Mouse (Mus musculus) neural tube, embryonic 11.5 days (tissue): ENCODE results near the gene Prr5l. TPM values are rescaled to one million over a fixed set of nuclear protein-coding genes. Genes with fewer than 3 reads are reported as not detected.

ENCODE experiments used
- ATAC-seq: fragments of 200-750 bp; cut with Nextera tagmentation; 2 replicates; pipeline ENCODE4 v1.8.0; 2017; ENCODE audit warnings: moderate number of reproducible peaks, mild to moderate bottlenecking, moderate TSS enrichment, moderate library complexity; ENCODE audit not compliant: insufficient read depth, low FRiP score, low TSS enrichment
- DNase-seq: peaks from one replicate; pipeline ENCODE4 v3.0.0-alpha.2; 2015; ENCODE audit warnings: low spot score
- H3K27ac ChIP-seq: fragments of 300-500 bp; sonication (generic); 2 replicates; pipeline ENCODE4 v1.5.1; 2014; ENCODE audit warnings: low read depth, mild to moderate bottlenecking, low read length
- H3K27me3 ChIP-seq: fragments of 300-500 bp; sonication (generic); 2 replicates; pipeline ENCODE4 v1.6.1; 2014; ENCODE audit warnings: mild to moderate bottlenecking, low read length, mixed read lengths; ENCODE audit not compliant: control insufficient read depth, insufficient read depth
- H3K36me3 ChIP-seq: fragments of 300-500 bp; sonication (generic); 2 replicates; pipeline ENCODE4 v1.6.1; 2014; ENCODE audit warnings: mild to moderate bottlenecking, low read length, moderate library complexity, mixed read lengths; ENCODE audit not compliant: control insufficient read depth, insufficient read depth
- H3K4me1 ChIP-seq: fragments of 300-500 bp; sonication (generic); 2 replicates; pipeline ENCODE4 v1.6.1; 2014; ENCODE audit warnings: low read length, mixed read lengths; ENCODE audit not compliant: control insufficient read depth, insufficient read depth
- H3K4me2 ChIP-seq: fragments of 300-500 bp; sonication (generic); 2 replicates; pipeline ENCODE4 v1.6.1; 2014; ENCODE audit warnings: low read depth, mild to moderate bottlenecking, moderate library complexity
- H3K4me3 ChIP-seq: fragments of 300-500 bp; sonication (generic); 2 replicates; pipeline ENCODE4 v1.5.1; 2014; ENCODE audit warnings: low read depth, low read length
- H3K9ac ChIP-seq: fragments of 300-500 bp; sonication (generic); 2 replicates; pipeline ENCODE4 v1.6.1; 2014; ENCODE audit warnings: mild to moderate bottlenecking, low read length
- H3K9me3 ChIP-seq: fragments of 300-500 bp; sonication (generic); 2 replicates; pipeline ENCODE4 v1.6.1; 2016; ENCODE audit warnings: low read length; ENCODE audit not compliant: control insufficient read depth
- WGBS: fragments of 180-500 bp; shearing (Covaris S2); extraction: QIAGEN DNeasy Blood & Tissue Kit; methylation state at CpG from one replicate; pipeline ENCODE4 v1.1.7; 2014; 5-methylcytosine and 5-hydroxymethylcytosine counted together
- polyA plus RNA-seq: library from polyadenylated mRNA; unstranded; fragments of >200 nt; fragmentation: Nextera tagmentation; extraction: Ambion mirVana; gene quantifications from 2 replicates; pipeline ENCODE4 v1.2.1, GENCODE M21; 2014

Gene Prr5l
- polyA plus RNA-seq, 1 experiment from 2014 or later, result 11.5 TPM

DNA sequence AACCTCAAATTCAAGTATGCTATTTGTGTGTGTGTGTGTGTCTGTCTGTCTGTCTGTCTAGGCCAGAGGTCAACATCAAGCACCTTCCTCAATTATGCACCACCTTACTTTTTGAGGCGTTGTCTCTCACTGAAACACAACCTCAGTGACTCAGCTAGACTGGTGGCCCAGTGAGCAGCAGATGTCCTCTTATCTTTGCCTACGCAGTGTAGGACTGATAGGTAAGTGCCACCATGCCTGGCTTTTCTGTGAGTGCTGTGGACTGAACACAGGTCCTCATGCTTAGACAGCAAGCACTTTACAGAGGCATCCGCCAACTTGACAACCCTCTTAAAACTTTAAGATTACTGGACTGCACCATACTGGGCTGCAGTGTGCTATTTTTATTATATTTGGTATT lies 214.1 kb downstream of the Prr5l start:
- no peaks in the 10 kb centered on the region for H3K36me3 ChIP-seq
- H3K27ac ChIP-seq, result no peak overlapping the region
- DNase-seq (no peak), ATAC-seq (no peak)
- H3K4me2 ChIP-seq, result no peak overlapping the region
- no peaks in the 10 kb centered on the region for H3K4me1 ChIP-seq
- H3K9me3 ChIP-seq, result no peaks in the 10 kb centered on the region
- no peak overlapping the region for H3K9ac ChIP-seq
- WGBS, result 92% methylated on average over 3 of the region's 3 CpGs
- H3K4me3 ChIP-seq, result no peak overlapping the region
- no peaks in the 10 kb centered on the region for H3K27me3 ChIP-seq

DNA sequence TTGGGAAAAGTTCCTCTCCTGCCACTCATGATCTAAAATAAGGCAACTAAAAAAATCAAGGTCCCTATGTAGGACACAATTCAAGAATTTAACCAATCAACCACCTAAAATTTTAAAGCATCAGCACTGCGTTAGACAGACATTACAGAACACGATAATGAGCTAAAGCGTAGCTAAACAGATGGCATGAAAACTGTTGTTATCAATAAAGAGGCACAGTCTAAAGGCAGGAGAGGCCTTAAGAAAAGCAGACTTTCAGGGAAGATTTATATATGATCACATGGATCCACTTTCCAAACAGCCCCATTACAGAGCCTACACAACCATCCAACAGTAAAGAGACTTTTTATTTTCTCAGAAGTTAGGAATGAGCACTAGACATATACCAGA lies 217.1 kb downstream of the Prr5l start:
- H3K27ac ChIP-seq, result no peak overlapping the region
- H3K4me1 ChIP-seq, result no peaks in the 10 kb centered on the region
- WGBS, result 78% methylated on average over 3 of the region's 3 CpGs
- H3K4me3 ChIP-seq, result no peak overlapping the region
- no peak overlapping the region for H3K4me2 ChIP-seq
- H3K27me3 ChIP-seq, result no peaks in the 10 kb centered on the region
- no peaks in the 10 kb centered on the region for H3K36me3 ChIP-seq
- DNase-seq (no peak), ATAC-seq (peak; percentile 69; the same call in 1 of the 2 replicates)
- H3K9me3 ChIP-seq, result no peaks in the 10 kb centered on the region
- H3K9ac ChIP-seq, result no peak overlapping the region

DNA sequence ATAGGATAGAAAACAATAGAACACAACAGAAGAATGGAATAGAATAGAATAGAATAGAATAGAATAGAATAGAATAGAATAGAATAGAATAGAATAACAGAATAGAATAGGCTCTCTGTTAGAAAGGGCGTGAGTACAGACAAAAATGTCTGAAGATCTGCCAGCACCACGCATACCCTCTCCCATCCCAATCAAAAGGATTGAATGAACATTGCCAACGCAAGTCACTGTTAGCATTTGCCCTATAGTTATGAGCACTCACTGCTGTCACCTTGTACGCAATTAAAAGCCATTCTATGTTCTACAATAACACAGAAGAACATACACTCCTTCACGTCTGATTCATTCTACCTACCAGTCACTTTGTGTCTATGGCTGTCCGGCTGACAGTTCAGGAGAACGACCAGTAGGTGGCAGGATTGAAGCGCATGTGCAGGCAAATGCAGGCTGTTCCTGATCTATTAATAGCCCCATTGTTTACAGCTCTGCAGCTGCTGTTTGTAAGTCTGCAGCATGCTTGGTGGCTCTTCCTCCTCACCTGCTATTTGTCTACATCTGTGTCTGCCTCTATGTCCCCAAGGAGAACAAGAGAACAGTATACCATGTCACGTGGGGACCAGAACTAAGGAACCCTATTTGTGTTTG lies 217.6 kb downstream of the Prr5l start:
- no peak overlapping the region for H3K4me2 ChIP-seq
- no peak overlapping the region for H3K9ac ChIP-seq
- no peak overlapping the region for H3K27ac ChIP-seq
- H3K4me1 ChIP-seq, result no peaks in the 10 kb centered on the region
- H3K27me3 ChIP-seq, result no peaks in the 10 kb centered on the region
- peak; percentile 82 for DNase-seq
- peak; percentile 82 for ATAC-seq
- H3K9me3 ChIP-seq, result no peaks in the 10 kb centered on the region
- no peak overlapping the region for H3K4me3 ChIP-seq
- WGBS, result 26% methylated on average over 9 of the region's 9 CpGs
- H3K36me3 ChIP-seq, result no peaks in the 10 kb centered on the region

Other genes starting within 250 kb of the Prr5l start
- 0.16 and 0.31 TPM in 2 replicates for gene Rag1, start 233.5 kb downstream of the Prr5l start, polyA plus RNA-seq
- 61.8 and 65.5 TPM in 2 replicates for gene B230118H07Rik, start 233.5 kb downstream of the Prr5l start, polyA plus RNA-seq
- 19.2 and 22.0 TPM in 2 replicates for gene Traf6, start 204.6 kb downstream of the Prr5l start, polyA plus RNA-seq
- gene Commd9, start 3.2 kb upstream of the Prr5l start, polyA plus RNA-seq, result 72.9 and 78.7 TPM in 2 replicates